Mouse (Mus musculus) hindbrain, embryonic 11.5 days (tissue): Measurements from ENCODE around the gene Patz1. TPM values are rescaled to one million over a fixed set of nuclear protein-coding genes. Genes with fewer than 3 reads are reported as not detected.

ENCODE experiments used
- ATAC-seq: fragments of 200-750 bp; cut with Nextera tagmentation; 2 replicates; pipeline ENCODE4 v1.8.0; 2017; ENCODE audit warnings: mild to moderate bottlenecking, moderate TSS enrichment, moderate library complexity; ENCODE audit not compliant: low FRiP score
- DNase-seq: peaks from one replicate; pipeline ENCODE4 v3.0.0-alpha.2; 2015; ENCODE audit warnings: low spot score
- H3K27ac ChIP-seq: fragments of 300-500 bp; sonication (generic); 2 replicates; pipeline ENCODE4 v1.5.1; 2014; ENCODE audit warnings: mild to moderate bottlenecking, low read depth, low read length
- H3K27me3 ChIP-seq: fragments of 300-500 bp; sonication (generic); 2 replicates; pipeline ENCODE4 v1.6.1; 2014; ENCODE audit warnings: mild to moderate bottlenecking, low read length, moderate library complexity, mixed read lengths; ENCODE audit not compliant: control insufficient read depth, insufficient read depth
- H3K36me3 ChIP-seq: fragments of 300-500 bp; sonication (generic); 2 replicates; pipeline ENCODE4 v1.6.1; 2014; ENCODE audit warnings: mild to moderate bottlenecking, low read length, moderate library complexity, mixed read lengths; ENCODE audit not compliant: control insufficient read depth, insufficient read depth
- H3K4me1 ChIP-seq: fragments of 300-500 bp; sonication (generic); replicated peaks from 2 replicates; pipeline ENCODE4 v1.6.1; 2014; ENCODE audit warnings: low read length, mixed read lengths; ENCODE audit not compliant: control insufficient read depth, insufficient read depth
- H3K4me2 ChIP-seq: fragments of 300-500 bp; sonication (generic); replicated peaks from 2 replicates; pipeline ENCODE4 v1.6.1; 2014; ENCODE audit warnings: mild to moderate bottlenecking, low read depth, low read length
- H3K4me3 ChIP-seq: fragments of 300-500 bp; sonication (generic); 2 replicates; pipeline ENCODE4 v1.5.1; 2014; ENCODE audit warnings: low read depth, low read length
- H3K9ac ChIP-seq: fragments of 300-500 bp; sonication (generic); 2 replicates; pipeline ENCODE4 v1.6.1; 2014; ENCODE audit warnings: low read depth, low read length
- H3K9me3 ChIP-seq: fragments of 300-500 bp; sonication (generic); 2 replicates; pipeline ENCODE4 v1.6.1; 2016; ENCODE audit warnings: low read length; ENCODE audit not compliant: control insufficient read depth
- WGBS: fragments of 180-500 bp; shearing (Covaris S2); extraction: QIAGEN DNeasy Blood & Tissue Kit; methylation state at CpG from one replicate; pipeline ENCODE4 v1.1.7; 2014; 5-methylcytosine and 5-hydroxymethylcytosine counted together
- polyA plus RNA-seq: library from polyadenylated mRNA; unstranded; fragments of >200 nt; fragmentation: Nextera tagmentation; extraction: Ambion mirVana; gene quantifications from 2 replicates; pipeline ENCODE4 v1.2.1, GENCODE M21; 2014

The Patz1 gene
- 91.2 and 97.0 TPM in 2 replicates for polyA plus RNA-seq

DNA sequence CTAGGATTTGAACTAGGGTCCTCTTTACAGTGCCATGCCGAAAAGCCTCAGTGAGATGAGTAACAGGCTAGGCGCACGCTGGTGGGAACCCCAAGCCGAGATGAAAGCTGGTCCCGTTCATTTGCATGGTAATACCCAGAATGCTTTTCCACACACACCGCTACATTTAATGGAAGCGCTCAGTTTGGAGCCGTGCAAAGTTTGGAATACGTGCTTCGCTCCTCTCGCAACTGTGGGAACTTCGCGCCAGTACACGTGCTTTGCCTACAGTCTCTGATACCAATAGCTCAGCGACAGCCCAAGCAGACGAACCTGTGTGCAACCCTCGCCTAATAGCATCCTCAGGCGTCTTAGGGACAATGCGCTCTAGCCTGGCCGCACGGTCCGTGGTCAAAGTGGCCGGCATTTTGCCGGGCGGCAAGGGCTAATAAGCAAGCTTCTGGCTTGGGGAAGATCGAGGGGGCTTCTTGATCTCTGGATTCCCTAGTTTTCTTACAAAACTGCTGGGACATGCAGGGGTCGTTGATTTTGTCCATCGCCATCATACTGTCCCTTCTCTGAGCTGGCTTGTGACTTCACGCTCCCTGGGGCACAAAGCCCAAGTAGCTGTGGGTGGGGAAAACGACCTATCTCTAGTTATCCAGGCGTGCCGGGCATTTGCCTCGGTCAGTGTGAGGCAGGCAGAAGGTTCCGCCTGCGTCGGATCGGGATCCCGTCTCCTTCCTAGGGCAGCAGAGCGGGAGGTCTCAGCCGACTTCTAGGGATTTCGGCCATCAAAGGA, at the start of gene Patz1:
Patz1 (plus strand) TSS at position 354 of the 781 bp plus-strand sequence.
- Histone ChIP-seq H3K9me3 (no peaks in the 10 kb centered on the region), H3K9ac (peak within 1 kb of the TSS; percentile 98), H3K36me3 (no peaks in the 10 kb centered on the region; the same call in 1 of the 2 replicates), H3K27me3 (no peaks in the 10 kb centered on the region), H3K4me3 (peak within 1 kb of the TSS; percentile 96), H3K4me2 (peak within 1 kb of the TSS; percentile 93), H3K4me1 (peaks cover 5% of the 10 kb centered on the region), H3K27ac (peak within 1 kb of the TSS; percentile 100)
- ATAC-seq (peak; percentile 39), DNase-seq (peak; percentile 78)
- WGBS, result under 1% methylated on average over 41 of the region's 41 CpGs

DNA sequence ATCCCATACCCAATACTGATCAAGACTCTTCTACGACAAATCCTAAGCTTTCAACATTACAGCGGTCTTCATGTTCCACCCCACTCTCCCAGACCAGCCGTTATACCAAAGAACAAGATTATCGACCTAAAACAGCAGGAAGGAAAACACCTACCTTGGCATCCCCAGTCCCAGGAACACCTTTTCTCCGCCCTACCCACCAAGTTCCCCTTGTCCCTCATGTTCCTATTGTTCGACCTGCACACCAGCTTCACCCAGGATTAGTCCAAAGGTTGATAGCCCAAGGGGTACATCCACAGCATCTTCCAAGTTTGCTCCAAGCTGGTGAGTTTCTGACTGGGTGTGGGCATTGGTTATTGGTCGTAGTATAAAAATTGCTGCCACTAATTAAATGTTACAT, 46.3 kb upstream of the Patz1 start:
- Histone ChIP-seq H3K4me3 (no peak overlapping the region), H3K27ac (no peak overlapping the region), H3K4me1 (no peaks in the 10 kb centered on the region), H3K4me2 (no peak overlapping the region), H3K36me3 (peaks cover 18% of the 10 kb centered on the region), H3K27me3 (no peaks in the 10 kb centered on the region), H3K9ac (no peak overlapping the region), H3K9me3 (no peaks in the 10 kb centered on the region)
- no peak for DNase-seq
- ATAC-seq, result no peak
- WGBS, result 97% methylated on average over 7 of the region's 7 CpGs

DNA sequence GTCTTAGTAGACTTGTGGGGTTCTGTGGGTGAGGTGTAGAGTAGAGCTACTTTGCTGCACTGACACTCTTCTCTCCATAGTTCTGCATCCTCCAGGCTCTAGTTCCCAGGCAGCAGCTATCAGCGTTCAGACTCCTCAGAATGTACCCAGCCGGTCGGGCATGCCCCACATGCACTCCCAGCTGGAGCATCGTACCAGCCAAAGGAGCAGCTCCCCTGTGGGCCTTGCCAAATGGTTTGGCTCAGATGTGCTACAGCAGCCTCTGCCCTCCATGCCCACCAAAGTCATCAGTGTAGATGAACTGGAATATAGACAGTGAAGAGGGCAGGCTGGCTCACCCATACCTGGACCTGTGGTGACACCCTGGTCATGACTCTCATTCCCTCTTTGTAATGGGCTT, 44.9 kb upstream of the Patz1 start:
- DNase-seq, result no peak
- Histone ChIP-seq H3K9ac (no peak overlapping the region), H3K4me1 (no peaks in the 10 kb centered on the region), H3K27ac (no peak overlapping the region), H3K36me3 (peaks cover 18% of the 10 kb centered on the region), H3K27me3 (no peaks in the 10 kb centered on the region), H3K4me3 (no peak overlapping the region), H3K4me2 (no peak overlapping the region), H3K9me3 (no peaks in the 10 kb centered on the region)
- 88% methylated on average over 4 of the region's 4 CpGs for WGBS
- ATAC-seq, result no peak

DNA sequence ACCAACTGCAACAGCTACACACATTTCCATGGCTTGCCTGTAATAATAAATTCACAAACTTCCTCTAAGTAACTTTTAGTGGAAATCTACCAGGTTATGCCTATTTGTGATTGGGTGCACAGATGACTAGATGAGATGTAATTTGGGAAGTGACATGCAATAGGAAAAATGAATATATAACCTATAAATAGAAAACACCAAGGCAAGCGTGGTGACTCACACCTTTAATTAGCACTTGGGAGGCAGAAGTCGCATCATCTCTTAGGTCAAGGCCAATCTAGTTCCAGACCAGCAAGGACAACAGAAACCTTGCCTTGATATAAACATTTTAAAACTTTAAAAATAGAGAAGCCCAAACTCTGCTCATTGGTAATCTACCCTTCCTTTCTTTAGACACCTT, 41.3 kb upstream of the Patz1 start:
- Histone ChIP-seq H3K36me3 (peaks cover 25% of the 10 kb centered on the region), H3K4me1 (no peaks in the 10 kb centered on the region)

DNA sequence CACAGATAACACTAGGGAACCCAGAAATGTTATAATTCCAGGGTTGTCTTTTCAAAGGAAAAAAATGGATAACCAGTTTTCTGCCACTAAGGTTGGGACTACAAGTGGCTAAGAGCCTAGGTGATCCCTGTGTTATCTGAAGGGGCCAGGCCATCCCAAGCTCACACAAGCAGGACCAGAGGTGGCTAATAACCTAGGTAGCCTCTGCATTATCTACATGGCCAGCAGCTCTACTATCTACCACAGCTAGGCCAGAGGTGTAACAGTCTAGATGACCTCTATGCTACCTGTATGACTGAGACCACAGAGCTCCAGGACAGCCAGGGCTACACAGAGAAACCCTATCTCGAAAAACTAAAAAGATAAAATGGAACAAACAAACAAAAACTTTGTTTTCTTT, 29.1 kb upstream of the Patz1 start:
- DNase-seq (no peak), ATAC-seq (no peak)
- Histone ChIP-seq H3K4me3 (no peak overlapping the region), H3K4me1 (no peaks in the 10 kb centered on the region), H3K4me2 (no peak overlapping the region), H3K27ac (no peak overlapping the region), H3K9ac (no peak overlapping the region), H3K27me3 (no peaks in the 10 kb centered on the region), H3K9me3 (no peaks in the 10 kb centered on the region), H3K36me3 (peaks cover 8% of the 10 kb centered on the region; the same call in 1 of the 2 replicates)
- 97% methylated on average over 1 of the region's 1 CpGs for WGBS

More for the DNA sequence above, 41.3 kb upstream of the Patz1 start:
- Histone ChIP-seq H3K9me3 (no peaks in the 10 kb centered on the region), H3K4me3 (no peak overlapping the region), H3K4me2 (no peak overlapping the region), H3K9ac (no peak overlapping the region), H3K27ac (no peak overlapping the region), H3K27me3 (no peaks in the 10 kb centered on the region)
- no peak for ATAC-seq
- DNase-seq, result no peak
- WGBS, result 94% methylated on average over 2 of the region's 2 CpGs

DNA sequence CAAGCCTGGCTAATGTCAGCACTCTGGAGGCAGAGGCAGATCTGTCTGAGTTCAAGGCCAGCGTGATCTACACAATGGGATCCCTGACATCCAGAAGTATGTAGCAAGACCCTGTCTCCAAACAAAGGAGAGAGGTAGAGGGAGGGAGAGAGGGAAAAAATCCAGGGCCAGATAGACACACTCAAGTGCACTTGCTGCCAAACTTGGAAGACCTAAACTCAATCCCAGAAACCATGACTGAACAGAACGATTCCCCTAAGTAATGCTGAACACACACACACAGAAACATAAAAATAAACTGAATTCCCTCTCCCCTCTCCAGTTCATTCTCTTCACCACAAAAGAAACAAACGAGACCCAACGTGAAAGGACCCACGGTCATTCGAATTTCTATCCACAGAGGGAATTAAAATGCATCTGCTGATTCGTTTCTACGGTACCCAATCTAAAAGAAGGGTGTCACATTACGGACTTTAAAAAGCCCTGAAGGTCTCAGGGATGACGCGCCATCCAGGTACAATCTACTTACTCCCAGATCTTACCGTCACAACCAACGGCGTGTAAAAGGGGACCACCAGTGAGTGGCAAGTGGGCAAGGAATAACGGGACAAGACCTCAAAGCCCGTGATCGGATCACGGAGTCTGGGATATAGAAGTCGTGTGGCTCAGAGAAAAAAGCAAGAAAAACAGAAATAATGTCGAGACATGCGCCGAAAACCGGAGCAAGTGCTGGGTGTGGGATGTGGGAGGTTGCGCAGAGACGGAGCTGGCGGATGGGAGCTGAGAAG, 23.2 kb upstream of the Patz1 start:
- under 1% methylated on average over 26 of the region's 26 CpGs for WGBS
- Histone ChIP-seq H3K9me3 (no peaks in the 10 kb centered on the region), H3K4me2 (peak overlapping the region; percentile 70), H3K4me1 (0 out of 2 replicates have a peak, but pooled peaks cover 2% of the 10 kb centered on the region), H3K27ac (peak overlapping the region; percentile 80), H3K9ac (peak overlapping the region; percentile 96), H3K4me3 (peak overlapping the region; percentile 76), H3K27me3 (no peaks in the 10 kb centered on the region), H3K36me3 (0 out of 2 replicates have a peak, but pooled peaks cover 2% of the 10 kb centered on the region)
- DNase-seq (peak; percentile 58), ATAC-seq (peak; percentile 8; the same call in 1 of the 2 replicates)

DNA sequence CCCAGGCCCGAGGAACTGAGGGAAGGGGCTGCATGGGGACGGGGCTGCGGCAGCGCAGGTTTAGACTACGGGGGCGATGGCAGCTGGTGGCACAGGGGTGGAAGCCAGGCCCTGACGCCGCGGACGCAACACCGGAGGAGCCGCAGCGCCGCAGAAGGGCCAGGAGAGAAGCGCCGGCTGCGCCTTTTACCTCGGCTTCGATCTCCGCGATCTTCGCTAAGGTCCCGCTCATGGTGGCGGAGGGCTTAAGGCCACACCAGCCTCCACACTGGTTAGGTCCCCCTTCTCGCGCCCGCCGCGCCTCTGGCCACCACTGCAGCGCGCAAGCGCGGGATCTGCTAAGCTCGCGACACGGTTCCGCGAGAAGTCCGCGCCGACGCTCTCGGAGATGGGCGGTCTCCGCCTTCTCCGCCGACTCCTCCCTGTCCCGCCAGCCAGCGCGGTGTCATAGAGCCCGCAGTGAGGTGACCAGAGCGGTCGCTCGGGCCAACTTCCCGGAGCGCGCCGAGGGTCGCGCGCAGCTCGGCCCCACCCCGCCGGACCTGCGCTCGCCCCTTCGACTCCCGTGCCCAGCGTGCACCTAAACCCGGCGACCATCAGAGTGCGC, 22.5 kb upstream of the Patz1 start, which contains the start of gene Drg1:
Drg1 (minus strand) TSS at position 337 of the 607 bp plus-strand sequence.
- peak within 1 kb of the TSS; percentile 91 for H3K27ac ChIP-seq
- 0 out of 2 replicates have a peak, but pooled peaks cover 2% of the 10 kb centered on the region for H3K4me1 ChIP-seq
- H3K36me3 ChIP-seq, result no peaks in the 10 kb centered on the region
- under 1% methylated on average over 62 of the region's 72 CpGs for WGBS
- H3K9me3 ChIP-seq, result no peaks in the 10 kb centered on the region
- H3K4me2 ChIP-seq, result peak within 1 kb of the TSS; percentile 70
- DNase-seq, result peak; percentile 97
- H3K9ac ChIP-seq, result peak within 1 kb of the TSS; percentile 96
- H3K4me3 ChIP-seq, result peak within 1 kb of the TSS; percentile 76
- H3K27me3 ChIP-seq, result no peaks in the 10 kb centered on the region
- ATAC-seq, result peak; percentile 99

DNA sequence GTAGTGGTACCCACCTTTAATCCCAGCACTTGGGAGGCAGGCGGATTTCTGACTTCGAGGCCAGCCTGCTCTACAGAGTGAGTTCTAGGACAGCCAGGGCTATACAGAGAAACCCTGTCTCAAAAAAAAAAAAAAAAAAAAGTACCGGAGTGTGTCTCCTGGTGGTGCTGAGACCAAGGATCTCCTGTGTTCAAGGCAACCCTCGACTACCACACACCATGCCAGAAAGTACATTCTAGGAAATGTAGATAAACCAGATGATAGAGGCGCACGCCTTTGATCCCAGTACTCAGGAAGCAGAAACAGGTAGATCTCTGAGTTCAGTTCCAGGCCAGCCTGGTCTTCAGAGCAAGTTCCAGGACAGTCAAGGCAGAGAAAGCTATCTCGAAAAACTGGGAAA, 21.5 kb upstream of the Patz1 start:
- peak overlapping the region; percentile 44 for H3K4me2 ChIP-seq
- no peaks in the 10 kb centered on the region for H3K36me3 ChIP-seq
- ATAC-seq (0 out of 2 replicates have a peak, but pooled peaks have one; percentile 3), DNase-seq (no peak)
- no peaks in the 10 kb centered on the region for H3K9me3 ChIP-seq
- peak overlapping the region; percentile 64; the same call in 1 of the 2 replicates for H3K9ac ChIP-seq
- WGBS, result 63% methylated on average over 7 of the region's 7 CpGs
- H3K27ac ChIP-seq, result peak overlapping the region; percentile 91; the same call in 1 of the 2 replicates
- peak overlapping the region; percentile 76 for H3K4me3 ChIP-seq
- H3K4me1 ChIP-seq, result 0 out of 2 replicates have a peak, but pooled peaks cover 2% of the 10 kb centered on the region
- no peaks in the 10 kb centered on the region for H3K27me3 ChIP-seq
